ENCODE assay signal across 19 mouse cellular contexts in the genomic region with DNA sequence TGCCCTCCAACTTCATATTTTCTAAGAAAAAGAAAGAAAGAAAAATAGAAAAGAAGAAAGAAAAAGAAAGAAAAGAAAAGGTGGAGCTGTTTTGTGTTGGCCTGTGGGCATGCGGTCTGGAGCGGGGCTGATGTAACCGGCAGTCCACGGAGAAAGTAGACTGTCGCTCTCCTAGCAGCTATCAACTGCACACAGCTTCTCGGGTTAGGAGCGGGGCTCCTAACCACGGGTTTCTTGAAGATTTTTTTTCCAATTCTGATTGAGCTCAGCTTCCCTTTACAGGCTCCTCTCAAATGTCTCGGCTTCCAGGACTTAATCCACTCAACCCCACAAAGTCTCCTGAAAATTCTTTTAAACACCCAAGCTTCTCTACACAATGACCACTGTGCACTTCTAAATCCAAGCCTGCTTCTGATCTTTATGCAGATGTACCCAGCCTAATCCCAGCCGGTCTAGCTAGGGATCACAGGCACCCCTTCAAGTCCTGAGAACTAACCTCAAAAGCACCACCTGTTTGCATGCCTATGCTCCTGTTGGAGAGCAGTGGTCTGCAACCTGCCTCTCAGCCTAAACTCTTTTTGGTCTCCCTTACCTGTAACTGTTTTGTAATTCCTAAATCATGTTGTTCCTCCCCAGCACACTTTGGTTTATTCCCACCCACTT. TPM values are rescaled to one million over a fixed set of nuclear protein-coding genes. Genes with fewer than 3 reads are reported as not detected.
DNase-seq lines count a peak whose midpoint lies in the region; ATAC-seq and TF ChIP-seq lines count a peak whose summit lies in the region.
"Had no signal": no experiment of that assay in that cellular context is flagged by ENCODE, and none has a peak within 500 bp of the region (broad histone marks: within the 10 kb centered on the region; RNA-seq: fewer than 3 reads in every experiment).

No protein-coding gene starts in this region.

- H3K9ac ChIP-seq in MEL (ENCODE audit: control insufficient read depth, low read depth, low read length, poor library complexity, severe bottlenecking): peak overlapping the region; percentile 72
- no peak overlapping the region for H3K9ac ChIP-seq in embryonic facial prominence, embryonic 14.5 days (ENCODE audit: low read depth, low read length)
- H3K9ac ChIP-seq in liver, postnatal 0 days (replicated peaks): no peak overlapping the region
- H3K9ac ChIP-seq: hindbrain, embryonic 13.5 days; limb, embryonic 12.5 days had no signal

- peak overlapping the region; percentile 3; the same call in 1 of the 2 replicates for H3K27ac ChIP-seq in heart, embryonic 10.5 days
- peak overlapping the region; percentile 90 for H3K27ac ChIP-seq in MEL (ENCODE audit: control insufficient read depth, low read depth, low read length)
- no peak overlapping the region for H3K27ac ChIP-seq in embryonic facial prominence, embryonic 14.5 days (replicated peaks; ENCODE audit: low read depth, low read length)
- no peak overlapping the region for H3K27ac ChIP-seq in liver, postnatal 0 days (ENCODE audit: low read depth)
- H3K27ac ChIP-seq: forebrain, embryonic 10.5 days; hindbrain, embryonic 13.5 days; limb, embryonic 12.5 days had no signal

- no peaks in the 10 kb centered on the region for H3K27me3 ChIP-seq in heart, embryonic 10.5 days (ENCODE audit: insufficient read depth, poor library complexity, severe bottlenecking)
- no peaks in the 10 kb centered on the region for H3K27me3 ChIP-seq in MEL (ENCODE audit: control insufficient read depth in 1 of 2, insufficient read depth in 2 of 2, low read length in 2 of 2)
- no peaks in the 10 kb centered on the region for H3K27me3 ChIP-seq in embryonic facial prominence, embryonic 14.5 days (replicated peaks; ENCODE audit: control insufficient read depth, insufficient read depth, low read length)
- no peaks in the 10 kb centered on the region for H3K27me3 ChIP-seq in liver, postnatal 0 days (ENCODE audit: insufficient read depth, low read length)
- H3K27me3 ChIP-seq: hindbrain, embryonic 13.5 days; limb, embryonic 12.5 days had no signal

- H3K36me3 ChIP-seq in heart, embryonic 10.5 days: peaks cover 7% of the 10 kb centered on the region; the same call in 1 of the 2 replicates
- peaks cover 0 to 14% of the 10 kb centered on the region in 2 experiments; a peak in 2 of 4 replicates for H3K36me3 ChIP-seq in MEL (ENCODE audit: control insufficient read depth in 1 of 2, insufficient read depth in 2 of 2, low read length in 2 of 2)
- H3K36me3 ChIP-seq in embryonic facial prominence, embryonic 14.5 days (ENCODE audit: control insufficient read depth, insufficient read depth, low read length): 0 out of 2 replicates have a peak, but pooled peaks cover 8% of the 10 kb centered on the region
- H3K36me3 ChIP-seq in liver, postnatal 0 days (replicated peaks; ENCODE audit: insufficient read depth, low read length): no peaks in the 10 kb centered on the region

- intact Hi-C loops in heart, postnatal 14 days (cut with DNase I): no loop called here

- H3K9me3 ChIP-seq in heart, embryonic 10.5 days: no peaks in the 10 kb centered on the region
- no peaks in the 10 kb centered on the region for H3K9me3 ChIP-seq in MEL (replicated peaks; ENCODE audit: insufficient read depth, low read length)
- no peaks in the 10 kb centered on the region for H3K9me3 ChIP-seq in embryonic facial prominence, embryonic 14.5 days (ENCODE audit: control insufficient read depth, low read length)
- H3K9me3 ChIP-seq in liver, postnatal 0 days (ENCODE audit: low read length): no peaks in the 10 kb centered on the region
- H3K9me3 ChIP-seq: forebrain, embryonic 10.5 days; G1E; hindbrain, embryonic 13.5 days; limb, embryonic 12.5 days had no signal

- DNase-seq in heart, embryonic 10.5 days (ENCODE audit: low spot score): no peak
- DNase-seq in heart, postnatal 14 days: no peak
- peak; percentile 88 for DNase-seq in MEL (ENCODE audit: low read depth, low spot score)
- DNase-seq in embryonic facial prominence, embryonic 14.5 days (ENCODE audit: low spot score): peak; percentile 19
- DNase-seq in liver, postnatal 0 days: no peak
- DNase-seq in layer of hippocampus, postnatal 25 days (ENCODE audit: extremely low spot score in 1 of 2, low spot score in 1 of 2): no peak
- DNase-seq in adrenal gland, adult (ENCODE audit: inconsistent age in 2 of 2, low spot score in 1 of 2): no peak
- DNase-seq: cerebellum, adult 2 months; kidney, postnatal 25 days; layer of hippocampus, postnatal 36 days; thymus, postnatal 4 days had no signal

- WGBS in heart, embryonic 10.5 days: 43% methylated on average over 10 of the region's 10 CpGs
- WGBS in embryonic facial prominence, embryonic 14.5 days: 36% methylated on average over 10 of the region's 10 CpGs
- 48% methylated on average over 10 of the region's 10 CpGs for WGBS in liver, postnatal 0 days (ENCODE audit: insufficient replicate concordance)

- peaks cover 7% of the 10 kb centered on the region for H3K79me2 ChIP-seq in MEL (ENCODE audit: control insufficient read depth, insufficient read depth, low read length, poor library complexity)

- ATAC-seq in embryonic facial prominence, embryonic 14.5 days (ENCODE audit: low read depth): peak; percentile 68; the same call in 1 of the 2 replicates
- ATAC-seq in liver, postnatal 0 days: peak; percentile 69
- ATAC-seq: activated CD4-positive, CD25-positive, alpha-beta regulatory T cell, adult 4 months; intestine, embryonic 16.5 days; lung, postnatal 0 days had no signal

- TF ChIP-seq EP300 in MEL (IDR thresholded peaks at IDR 0.05; ENCODE audit: low read depth in 1 of 2, low read length in 2 of 2): peak; percentile 59 to 74; a peak in 3 of 4 replicates
- TF ChIP-seq EP300 in liver, postnatal 0 days (IDR thresholded peaks at IDR 0.05; ENCODE audit: low read depth): no peak

- TF ChIP-seq POLR2A in MEL (IDR thresholded peaks at IDR 0.05; ENCODE audit: control insufficient read depth in 1 of 2, insufficient read depth in 1 of 2, low read depth in 1 of 2, low read length in 2 of 2, poor library complexity in 1 of 2): peak in 1 of 2 experiments; percentile 38; a peak in 1 of 4 replicates

- no peak for TF ChIP-seq RAD21 in MEL (IDR thresholded peaks at IDR 0.05; ENCODE audit: low read depth, low read length)

- peaks cover 27% of the 10 kb centered on the region for H3K4me1 ChIP-seq in heart, embryonic 10.5 days
- peaks cover 7 to 16% of the 10 kb centered on the region in 2 experiments for H3K4me1 ChIP-seq in MEL (ENCODE audit: control insufficient read depth in 1 of 2, insufficient read depth in 2 of 2, low read length in 2 of 2)
- H3K4me1 ChIP-seq in embryonic facial prominence, embryonic 14.5 days (ENCODE audit: control insufficient read depth, insufficient read depth, low read length): peaks cover 8% of the 10 kb centered on the region; the same call in 1 of the 2 replicates
- H3K4me1 ChIP-seq in liver, postnatal 0 days (ENCODE audit: insufficient read depth): no peaks in the 10 kb centered on the region

- H3K4me3 ChIP-seq in heart, embryonic 10.5 days: no peak overlapping the region
- peak overlapping the region; percentile 38 to 50 for H3K4me3 ChIP-seq in MEL (ENCODE audit: control insufficient read depth in 1 of 2, insufficient read depth in 1 of 2, low read depth in 2 of 2, low read length in 2 of 2)
- no peak overlapping the region for H3K4me3 ChIP-seq in embryonic facial prominence, embryonic 14.5 days (ENCODE audit: low read depth, low read length)
- H3K4me3 ChIP-seq in liver, postnatal 0 days (ENCODE audit: low read depth, low read length): no peak overlapping the region
- H3K4me3 ChIP-seq: forebrain, embryonic 10.5 days; hindbrain, embryonic 13.5 days; limb, embryonic 12.5 days had no signal

- no peak overlapping the region for H3K4me2 ChIP-seq in embryonic facial prominence, embryonic 14.5 days (ENCODE audit: low read depth, low read length)
- no peak overlapping the region for H3K4me2 ChIP-seq in liver, postnatal 0 days (ENCODE audit: low read depth, low read length)
- H3K4me2 ChIP-seq: heart, embryonic 11.5 days; hindbrain, embryonic 13.5 days; limb, embryonic 12.5 days had no signal

- no peak for TF ChIP-seq CTCF in MEL (IDR thresholded peaks at IDR 0.05 in 2 of 3, conservative IDR thresholded peaks at IDR 0.05 in 1 of 3; ENCODE audit: control insufficient read depth in 1 of 3, insufficient read depth in 1 of 3, low read depth in 2 of 3, low read length in 3 of 3, poor library complexity in 1 of 3, severe bottlenecking in 1 of 3)
- no peak for TF ChIP-seq CTCF in liver, postnatal 0 days (IDR thresholded peaks at IDR 0.05; ENCODE audit: low read depth)

TF ChIP-seq in MEL, 35 proteins besides CTCF, POLR2A, EP300 and RAD21 (continues in another document):
- TF ChIP-seq HCFC1 (IDR thresholded peaks at IDR 0.05; ENCODE audit: low read depth, low read length) (no peak), ZNF384 (IDR thresholded peaks at IDR 0.05; ENCODE audit: low read depth, low read length) (peak; percentile 85), TCF12 (IDR thresholded peaks at IDR 0.05; ENCODE audit: low read depth, low read length) (peak; percentile 82), USF1 (IDR thresholded peaks at IDR 0.05; ENCODE audit: low read depth, low read length) (no peak), UBTF (IDR thresholded peaks at IDR 0.05; ENCODE audit: borderline replicate concordance, insufficient read depth, low read depth, low read length) (no peak), ELF1 (IDR thresholded peaks at IDR 0.05; ENCODE audit: low read depth, low read length) (no peak), TBP (IDR thresholded peaks at IDR 0.05; ENCODE audit: low read depth, low read length) (peak; percentile 44; the same call in 1 of the 2 replicates), TAL1 (IDR thresholded peaks at IDR 0.05; ENCODE audit: low read length) (peak; percentile 69), SMC3 (IDR thresholded peaks at IDR 0.05; ENCODE audit: low read depth, low read length) (no peak), MXI1 (IDR thresholded peaks at IDR 0.05; ENCODE audit: low read depth, low read length) (peak; percentile 83), MAZ (IDR thresholded peaks at IDR 0.05; ENCODE audit: low read depth, low read length) (no peak), MYC (IDR thresholded peaks at IDR 0.05; ENCODE audit: low read depth, low read length) (peak; percentile 88), MYB (IDR thresholded peaks at IDR 0.05; ENCODE audit: low read depth, low read length) (0 out of 2 replicates have a peak, but pooled peaks have one; percentile 29), GATA1 (IDR thresholded peaks at IDR 0.05; ENCODE audit: low read depth, low read length) (no peak; the same call in 1 of the 2 replicates)

RNA-seq across cellular contexts. Expression of a gene that starts 42.6 kb away (rescaled TPM):
- 16.6 and 22.9 TPM in 2 replicates for polyA plus RNA-seq in heart, embryonic 10.5 days (2016; fragmentation: Nextera tagmentation; extraction: Ambion mirVana)
- total RNA-seq in heart, postnatal 14 days (2021): 10 to 100 TPM; 87.6 to 95.7 TPM
- total RNA-seq in MEL (2012; rRNA removed): 9.7 and 11.8 TPM in 2 replicates
- polyA plus RNA-seq in MEL (2012; ENCODE audit: insufficient read depth in 1 of 2, insufficient read length in 2 of 2, low read depth in 1 of 2, low replicate concordance in 2 of 2, missing spikeins in 1 of 2): 100 to 1,000 TPM in 1 of 2 experiments, 10 to 100 TPM in 1; 15.4 to 200 TPM
- polyA plus RNA-seq in embryonic facial prominence, embryonic 14.5 days (2014; fragmentation: Nextera tagmentation; extraction: Ambion mirVana): 24.2 and 27.8 TPM in 2 replicates
- polyA plus RNA-seq in liver, postnatal 0 days (2015; fragmentation: Nextera tagmentation; extraction: Ambion mirVana): 4.0 and 4.6 TPM in 2 replicates
- 10 to 100 TPM; 46.8 to 70.6 TPM for total RNA-seq in layer of hippocampus, postnatal 25 days (2021)

Comparison
In these comparisons a context has a peak if more than half of its experiments do, and no peak if none do; other contexts are left out.
1. DNase-seq: peak in MEL (single experiment) and embryonic facial prominence, embryonic 14.5 days (single experiment); none in heart, embryonic 10.5 days (single experiment), heart, postnatal 14 days (0 of 2), liver, postnatal 0 days (single experiment), layer of hippocampus, postnatal 25 days (0 of 2) and adrenal gland, adult (0 of 2).
2. H3K27ac ChIP-seq: peak in heart, embryonic 10.5 days (single experiment) and MEL (single experiment); none in embryonic facial prominence, embryonic 14.5 days (single experiment) and liver, postnatal 0 days (single experiment).
3. H3K4me3 ChIP-seq: peak in MEL (2 of 2); none in heart, embryonic 10.5 days (single experiment), embryonic facial prominence, embryonic 14.5 days (single experiment) and liver, postnatal 0 days (single experiment).